Mouse (Mus musculus): Measurements from ENCODE around the gene Mmachc. TPM values are rescaled to one million over a fixed set of nuclear protein-coding genes. Genes with fewer than 3 reads are reported as not detected.

Mmachc gene
- polyA plus RNA-seq (2012; rRNA removed) = 6.6 and 8.0 TPM in 2 replicates

- Histone ChIP-seq H3K4me3 (replicated peaks; ENCODE audit: extremely low read depth, low read depth, low read length) (peak within 1 kb of the TSS; percentile 89), H3K4me1 (ENCODE audit: control insufficient read depth, insufficient read depth, low read length) (peaks cover 2% of the 10 kb centered on the region; the same call in 1 of the 2 replicates)
- peak; percentile 51; the same call in 1 of the 2 replicates for TF ChIP-seq POLR2A (IDR thresholded peaks at IDR 0.05; ENCODE audit: borderline replicate concordance, extremely low read depth, low read depth, low read length)
- no peak for TF ChIP-seq CTCF (IDR thresholded peaks at IDR 0.05; ENCODE audit: insufficient read depth, low read length)
- DNase-seq = peak; percentile 81
- under 1% methylated on average over 29 of the region's 29 CpGs for WGBS
Observed at GRCm38 (mm10) chr4:116708201-116708764, at the start of gene Mmachc, which contains the start of gene Ccdc163. Mmachc (minus strand) TSS chr4:116708406. Ccdc163 (plus strand) TSS chr4:116708509.

DNA sequence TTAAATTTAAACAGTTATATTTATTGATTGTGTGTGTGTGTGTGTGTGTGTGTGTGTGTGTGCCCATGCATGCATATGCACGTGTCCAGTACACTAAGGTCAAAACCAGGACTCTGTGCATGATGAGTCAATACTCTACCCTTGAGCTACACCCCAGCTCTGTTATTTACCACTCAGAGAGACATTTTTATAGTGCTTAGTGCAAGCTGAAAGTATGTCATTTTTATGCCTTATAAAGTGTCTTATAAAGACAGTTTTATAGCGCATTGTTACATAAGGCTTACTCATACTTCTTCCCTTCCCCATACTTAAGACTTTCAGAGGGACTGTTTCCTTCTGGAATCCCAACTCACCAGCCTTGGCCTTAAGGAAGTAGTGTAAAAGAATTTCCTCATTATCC, 41.5 kb upstream of the Mmachc start:
- DNase-seq = no peak
- WGBS = 82% methylated on average over 2 of the region's 2 CpGs
- TF ChIP-seq POLR2A (IDR thresholded peaks at IDR 0.05; ENCODE audit: borderline replicate concordance, extremely low read depth, low read depth, low read length) (no peak), CTCF (IDR thresholded peaks at IDR 0.05; ENCODE audit: insufficient read depth, low read length) (no peak)
- H3K4me1 ChIP-seq (ENCODE audit: control insufficient read depth, insufficient read depth, low read length) = no peaks in the 10 kb centered on the region
- no peak overlapping the region for H3K4me3 ChIP-seq (replicated peaks; ENCODE audit: extremely low read depth, low read depth, low read length)

DNA sequence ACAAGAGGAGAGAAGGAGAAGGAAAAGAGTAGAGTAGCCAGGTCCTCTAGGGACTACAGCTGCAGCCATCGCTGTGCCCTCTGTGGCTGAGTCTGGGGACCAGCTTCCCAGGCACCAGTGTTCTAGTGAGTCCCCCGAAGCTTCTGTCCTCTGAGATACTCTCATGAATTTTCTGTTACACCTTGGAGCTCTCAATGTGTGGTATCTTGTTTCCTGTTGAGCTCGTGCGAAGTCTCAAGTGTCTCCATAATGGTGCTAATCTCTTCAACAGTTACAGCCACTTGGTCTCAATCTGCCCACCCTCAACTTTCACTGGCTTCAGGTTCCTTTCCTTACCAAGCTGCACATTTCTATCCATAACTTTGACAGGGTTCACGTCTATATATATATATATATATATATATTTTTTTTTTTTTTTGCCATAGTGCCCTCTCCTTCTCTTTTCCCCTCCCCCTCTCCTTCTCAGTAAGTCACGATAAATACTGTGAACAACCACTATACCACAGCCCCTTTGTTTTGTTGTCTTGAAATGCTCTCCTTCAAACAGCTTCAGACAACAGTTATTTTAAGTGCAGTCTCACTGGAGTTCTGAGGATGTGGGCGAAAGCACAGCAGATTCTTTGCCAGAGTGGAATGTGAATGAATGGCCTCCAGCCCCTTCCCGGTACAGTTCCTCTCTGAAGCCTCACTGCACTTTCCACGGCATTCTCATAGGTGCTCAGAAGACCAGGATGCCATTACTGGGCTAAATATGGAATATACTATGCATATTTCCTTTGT, 31.0 kb upstream of the Mmachc start:
- no peak overlapping the region for H3K4me3 ChIP-seq (replicated peaks; ENCODE audit: extremely low read depth, low read depth, low read length)
- no peak for DNase-seq
- WGBS = 66% methylated on average over 9 of the region's 9 CpGs
- no peaks in the 10 kb centered on the region for H3K4me1 ChIP-seq (ENCODE audit: control insufficient read depth, insufficient read depth, low read length)
- TF ChIP-seq POLR2A (IDR thresholded peaks at IDR 0.05; ENCODE audit: borderline replicate concordance, extremely low read depth, low read depth, low read length) (no peak), CTCF (IDR thresholded peaks at IDR 0.05; ENCODE audit: insufficient read depth, low read length) (no peak)

DNA sequence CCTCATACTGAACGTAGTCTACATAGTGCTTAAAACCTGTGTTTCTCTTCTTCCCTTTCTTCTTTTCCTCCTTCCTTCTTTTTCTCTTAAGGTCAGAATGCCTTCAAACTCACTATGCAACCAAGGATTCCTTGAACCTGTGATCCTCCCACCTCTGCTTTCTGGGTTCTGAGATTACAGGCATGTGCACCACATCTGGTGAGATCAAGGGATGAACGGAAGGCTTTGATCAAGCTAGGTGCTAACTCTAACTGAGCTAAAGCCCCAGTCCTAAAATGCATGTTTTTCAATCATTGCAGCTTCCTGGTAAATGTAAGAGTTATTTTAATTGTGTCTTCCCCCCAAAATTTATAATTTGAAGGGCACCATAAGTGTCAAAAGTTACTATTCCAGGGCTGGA, 26.8 kb upstream of the Mmachc start:
- Histone ChIP-seq H3K4me3 (replicated peaks; ENCODE audit: extremely low read depth, low read depth, low read length) (no peak overlapping the region), H3K4me1 (ENCODE audit: control insufficient read depth, insufficient read depth, low read length) (no peaks in the 10 kb centered on the region)
- 72% methylated on average over 2 of the region's 2 CpGs for WGBS
- no peak for DNase-seq
- TF ChIP-seq CTCF (IDR thresholded peaks at IDR 0.05; ENCODE audit: insufficient read depth, low read length) (no peak), POLR2A (IDR thresholded peaks at IDR 0.05; ENCODE audit: borderline replicate concordance, extremely low read depth, low read depth, low read length) (no peak)

- Histone ChIP-seq H3K4me1 (ENCODE audit: control insufficient read depth, insufficient read depth, low read length) (no peaks in the 10 kb centered on the region), H3K4me3 (replicated peaks; ENCODE audit: extremely low read depth, low read depth, low read length) (no peak overlapping the region)
- WGBS = 75% methylated on average over 5 of the region's 5 CpGs
- no peak for TF ChIP-seq POLR2A (IDR thresholded peaks at IDR 0.05; ENCODE audit: borderline replicate concordance, extremely low read depth, low read depth, low read length)
- no peak for TF ChIP-seq CTCF (IDR thresholded peaks at IDR 0.05; ENCODE audit: insufficient read depth, low read length)
- DNase-seq = no peak
Observed at GRCm38 (mm10) chr4:116732355-116732754, 24.1 kb upstream of the Mmachc start.

- TF ChIP-seq CTCF (IDR thresholded peaks at IDR 0.05; ENCODE audit: insufficient read depth, low read length) (no peak), POLR2A (IDR thresholded peaks at IDR 0.05; ENCODE audit: borderline replicate concordance, extremely low read depth, low read depth, low read length) (no peak)
- DNase-seq = no peak
- WGBS = 68% methylated on average over 9 of the region's 9 CpGs
Observed at GRCm38 (mm10) chr4:116731077-116731476, 22.9 kb upstream of the Mmachc start.

DNA sequence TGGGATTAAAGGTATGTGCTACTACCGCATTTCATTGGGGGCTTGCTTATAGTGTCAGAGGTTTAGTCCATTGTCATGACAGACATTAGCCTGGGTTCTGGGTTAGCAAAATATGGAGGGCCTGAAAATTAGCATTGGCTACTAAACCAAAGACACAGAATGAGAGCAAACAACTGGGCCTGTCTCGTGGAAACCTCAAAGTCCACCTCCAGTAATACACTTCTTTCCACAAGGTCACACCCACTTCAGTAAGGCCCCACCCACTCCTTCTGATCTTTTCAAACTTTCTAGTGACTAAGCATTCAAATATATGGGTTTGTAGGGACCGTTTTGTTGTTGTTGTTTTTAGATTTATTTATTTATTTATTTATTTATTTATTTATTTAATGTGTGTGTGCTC, 21.3 kb upstream of the Mmachc start:
- DNase-seq = no peak
- 91% methylated on average over 3 of the region's 3 CpGs for WGBS
- TF ChIP-seq CTCF (IDR thresholded peaks at IDR 0.05; ENCODE audit: insufficient read depth, low read length) (no peak), POLR2A (IDR thresholded peaks at IDR 0.05; ENCODE audit: borderline replicate concordance, extremely low read depth, low read depth, low read length) (no peak)
- Histone ChIP-seq H3K4me3 (replicated peaks; ENCODE audit: extremely low read depth, low read depth, low read length) (no peak overlapping the region), H3K4me1 (ENCODE audit: control insufficient read depth, insufficient read depth, low read length) (no peaks in the 10 kb centered on the region)

More at GRCm38 (mm10) chr4:116731077-116731476, 22.9 kb upstream of the Mmachc start:
- Histone ChIP-seq H3K4me1 (ENCODE audit: control insufficient read depth, insufficient read depth, low read length) (no peaks in the 10 kb centered on the region), H3K4me3 (replicated peaks; ENCODE audit: extremely low read depth, low read depth, low read length) (no peak overlapping the region)

GRCm38 (mm10) chr4:116727401-116727800, 19.2 kb upstream of the Mmachc start:
- 74% methylated on average over 3 of the region's 3 CpGs for WGBS
- TF ChIP-seq POLR2A (IDR thresholded peaks at IDR 0.05; ENCODE audit: borderline replicate concordance, extremely low read depth, low read depth, low read length) (no peak), CTCF (IDR thresholded peaks at IDR 0.05; ENCODE audit: insufficient read depth, low read length) (no peak)
- H3K4me1 ChIP-seq (ENCODE audit: control insufficient read depth, insufficient read depth, low read length) = no peaks in the 10 kb centered on the region
- H3K4me3 ChIP-seq (replicated peaks; ENCODE audit: extremely low read depth, low read depth, low read length) = no peak overlapping the region
- DNase-seq = no peak

- no peak for TF ChIP-seq POLR2A (IDR thresholded peaks at IDR 0.05; ENCODE audit: borderline replicate concordance, extremely low read depth, low read depth, low read length)
- WGBS = 74% methylated on average over 5 of the region's 5 CpGs
- Histone ChIP-seq H3K4me1 (ENCODE audit: control insufficient read depth, insufficient read depth, low read length) (no peaks in the 10 kb centered on the region), H3K4me3 (replicated peaks; ENCODE audit: extremely low read depth, low read depth, low read length) (no peak overlapping the region)
- DNase-seq = no peak
Observed at GRCm38 (mm10) chr4:116725444-116725843, 17.2 kb upstream of the Mmachc start.

GRCm38 (mm10) chr4:116722230-116722629, 14.0 kb upstream of the Mmachc start:
- Histone ChIP-seq H3K4me3 (replicated peaks; ENCODE audit: extremely low read depth, low read depth, low read length) (no peak overlapping the region), H3K4me1 (ENCODE audit: control insufficient read depth, insufficient read depth, low read length) (peaks cover 2% of the 10 kb centered on the region; the same call in 1 of the 2 replicates)
- DNase-seq = no peak
- TF ChIP-seq CTCF (IDR thresholded peaks at IDR 0.05; ENCODE audit: insufficient read depth, low read length) (no peak), POLR2A (IDR thresholded peaks at IDR 0.05; ENCODE audit: borderline replicate concordance, extremely low read depth, low read depth, low read length) (no peak)
- WGBS = 73% methylated on average over 7 of the region's 7 CpGs
